Mouse (Mus musculus) monocyte, adult 2 months (primary cell): ENCODE measurements around the gene Rbm39.
A peak's percentile ranks its signal among the peaks of the same experiment; 100 is the strongest.
"Not testable (repeated sequence)": the region's sequence is repeated elsewhere in the genome, so short reads cannot be mapped to it uniquely, and the experiment has no call there.

Experiments
- DNase-seq, 2 experiments: peaks; one replicate each; pipeline ENCODE4 v3.0.0; 2022; ENCODE audit warnings: low spot score in 2 of 2, low read depth in 1 of 2

The Rbm39 gene

DNA sequence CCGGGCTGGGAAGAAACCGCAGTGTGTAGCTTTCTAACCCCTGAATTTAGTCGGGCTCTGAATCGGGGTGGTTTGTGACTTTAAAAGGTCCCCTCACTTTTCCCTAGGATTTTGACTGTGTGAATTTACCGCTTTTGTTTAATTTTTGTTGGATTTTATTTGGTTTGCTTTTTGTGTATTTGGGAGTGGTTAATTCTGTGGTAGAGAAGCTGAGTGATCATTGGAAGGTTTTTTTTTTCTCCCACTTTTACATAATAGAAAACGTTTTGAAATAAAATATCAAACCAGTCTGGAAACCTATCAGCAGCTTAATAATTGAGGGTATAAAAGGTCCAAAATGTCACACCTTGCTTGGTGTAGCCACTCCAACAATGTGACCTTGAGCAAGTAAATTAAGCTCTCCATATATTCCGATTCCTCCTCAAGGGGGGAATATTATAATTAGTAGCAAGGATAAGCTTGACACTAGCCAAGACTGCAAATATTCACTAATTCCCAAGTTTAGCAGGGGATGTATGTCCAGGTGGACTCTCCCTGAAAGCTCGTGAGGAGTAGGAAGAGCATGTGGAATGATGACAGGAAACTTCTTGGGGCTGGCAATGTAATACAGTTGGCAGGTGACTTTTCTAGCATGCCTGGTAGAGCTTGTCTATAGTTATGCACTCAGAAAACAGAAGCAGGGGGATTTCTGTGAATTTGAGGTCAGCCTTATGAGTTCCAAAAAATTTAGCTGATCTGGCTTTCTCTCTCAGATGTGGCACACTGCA lies 969 bp upstream of the Rbm39 start:
- DNase-seq = no peak

DNA sequence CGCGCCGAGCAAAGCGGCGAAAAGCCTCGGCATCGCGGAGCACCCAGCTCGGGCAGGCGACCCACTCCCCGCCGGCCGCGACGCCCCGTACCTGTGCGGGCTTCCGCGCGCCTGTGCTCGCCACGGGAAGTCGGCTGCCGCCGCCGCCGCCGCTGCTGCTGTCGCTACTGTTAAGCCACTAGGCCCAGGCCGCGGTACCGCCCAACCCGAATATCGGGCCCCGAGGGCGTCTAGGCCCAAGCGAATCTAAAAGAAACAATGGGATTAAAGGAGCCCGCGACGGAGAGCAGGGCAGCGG lies 293 bp downstream of the Rbm39 start:
- DNase-seq = no peak

DNA sequence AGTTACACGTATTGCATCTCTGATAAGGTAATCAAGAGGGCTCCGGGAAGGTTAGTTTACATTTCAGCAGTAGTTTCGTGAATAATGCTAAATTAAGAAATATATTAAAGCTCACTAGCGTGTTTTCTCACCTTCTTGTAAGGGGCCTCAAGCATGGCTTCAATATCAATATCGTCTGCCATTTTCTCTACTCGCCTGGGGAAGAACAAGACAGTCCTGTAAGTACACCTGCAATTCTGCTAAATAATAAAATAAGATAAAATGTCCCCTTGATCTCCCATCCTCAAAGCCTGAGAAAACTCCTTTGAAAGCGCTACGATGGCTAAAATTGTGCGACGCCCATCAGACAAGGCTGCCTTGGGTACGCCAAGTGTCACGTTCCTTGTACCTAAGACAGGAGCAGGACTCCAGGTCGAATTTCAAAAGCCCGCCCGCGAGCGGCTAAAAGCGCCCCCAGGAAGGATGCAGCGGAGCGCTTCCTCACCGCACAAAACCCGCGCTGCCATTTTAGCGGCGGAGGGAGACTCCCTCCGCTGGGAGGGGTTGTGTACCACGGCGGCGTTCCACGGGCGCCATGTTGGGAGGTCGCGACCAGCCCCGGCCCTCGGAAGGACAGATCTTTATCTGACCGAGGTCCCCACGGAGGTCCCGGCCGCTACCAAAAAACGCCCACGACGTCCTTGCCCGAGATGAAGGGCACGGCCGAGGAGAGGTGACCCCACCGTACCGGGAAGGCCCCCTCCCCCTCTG lies 817 bp downstream of the Rbm39 start:
- DNase-seq = peak; percentile 55 to 78

DNA sequence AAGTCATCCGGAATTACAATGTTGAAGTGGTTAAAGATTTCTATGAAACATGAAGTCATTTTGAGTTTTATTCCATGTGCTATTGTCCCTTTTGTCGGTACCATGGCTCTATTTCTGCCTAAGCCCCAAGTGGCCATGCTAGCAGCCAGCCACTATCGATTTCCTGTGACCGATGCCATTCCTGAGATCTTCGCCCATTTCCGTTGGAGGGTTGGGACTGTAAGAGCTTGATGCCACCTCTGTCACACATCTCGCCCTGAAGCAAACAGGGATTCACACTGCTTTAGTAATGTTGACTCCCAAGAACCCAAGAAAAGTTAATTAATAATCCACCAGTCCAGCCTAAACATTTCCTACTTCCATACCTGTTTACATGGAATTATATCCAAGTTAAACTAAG lies 2.4 kb downstream of the Rbm39 start:
- no peak for DNase-seq

DNA sequence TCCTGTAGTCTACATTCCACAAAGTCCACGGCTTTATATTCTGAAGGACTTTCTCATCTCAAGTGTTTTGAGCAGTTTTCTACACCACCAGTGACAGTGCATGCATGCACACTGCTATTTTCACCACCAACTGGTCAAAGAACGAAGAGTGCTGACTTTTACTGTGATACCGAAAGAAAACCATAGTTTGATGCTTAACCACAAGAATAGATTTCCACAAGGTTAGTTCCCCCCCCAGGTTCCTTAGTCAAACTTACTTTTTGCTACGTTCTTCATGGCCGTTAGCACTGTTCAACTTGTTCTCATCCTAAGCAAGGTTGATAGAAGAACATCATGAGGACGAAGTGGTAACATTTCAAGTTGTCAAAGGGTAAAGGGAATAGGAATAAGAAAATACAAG lies 3.0 kb downstream of the Rbm39 start:
- DNase-seq = no peak

DNA sequence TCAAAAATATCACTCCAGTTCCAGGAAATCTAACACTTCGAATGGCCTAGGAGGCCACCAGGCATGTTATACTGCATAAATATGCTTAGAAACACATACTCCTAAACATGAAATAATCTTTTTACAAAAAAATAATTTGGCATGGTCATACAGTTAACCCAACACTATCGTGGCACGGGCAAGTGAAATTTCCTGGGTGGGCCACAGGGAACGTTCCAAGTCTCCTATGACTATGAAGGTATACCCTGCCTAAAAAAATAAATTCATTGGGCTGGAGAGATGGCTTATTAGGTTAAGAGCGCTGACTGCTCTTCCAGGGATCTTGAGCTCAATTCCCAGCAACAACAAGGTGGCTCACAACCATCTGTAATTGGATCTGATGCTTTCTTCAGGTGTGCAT lies 13.5 kb downstream of the Rbm39 start:
- no peak for DNase-seq

DNA sequence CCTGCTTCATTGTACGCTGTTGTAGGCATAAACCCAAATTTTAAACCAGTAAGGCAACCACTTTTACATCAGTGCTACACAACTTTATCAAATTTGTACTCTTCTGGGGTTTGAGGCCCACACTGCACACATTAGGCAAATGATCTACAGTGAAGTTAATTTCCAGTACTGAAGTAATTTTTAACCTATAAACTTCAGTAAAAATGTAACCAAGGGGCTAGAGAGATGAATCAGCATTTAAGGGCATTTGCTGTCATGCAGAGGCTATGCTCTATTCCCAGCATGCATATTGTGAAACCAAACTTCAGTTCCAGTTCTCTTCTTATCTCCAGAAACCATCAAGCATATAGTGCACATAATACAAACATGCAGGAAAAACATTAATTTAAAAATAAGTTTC lies 14.6 kb downstream of the Rbm39 start:
- no peak for DNase-seq

DNA sequence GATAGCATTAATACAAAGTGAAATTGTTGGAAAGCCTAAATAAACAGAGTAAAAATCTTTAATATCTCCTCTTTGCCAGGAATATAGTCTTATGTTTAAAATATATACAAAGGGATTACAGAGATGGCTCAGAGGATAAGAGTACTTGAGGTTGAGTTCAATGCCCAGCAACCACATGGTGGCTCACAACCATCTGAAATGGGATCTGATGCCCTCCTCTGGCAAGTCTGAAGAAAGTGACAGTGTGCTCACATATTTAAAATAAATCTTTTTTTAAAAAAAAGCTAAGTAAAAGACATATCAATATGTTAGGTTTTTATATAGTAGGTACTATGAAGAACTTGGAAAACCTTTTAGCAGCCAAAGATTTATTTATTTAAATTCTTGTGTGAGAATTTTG lies 28.5 kb downstream of the Rbm39 start:
- DNase-seq = no peak

DNA sequence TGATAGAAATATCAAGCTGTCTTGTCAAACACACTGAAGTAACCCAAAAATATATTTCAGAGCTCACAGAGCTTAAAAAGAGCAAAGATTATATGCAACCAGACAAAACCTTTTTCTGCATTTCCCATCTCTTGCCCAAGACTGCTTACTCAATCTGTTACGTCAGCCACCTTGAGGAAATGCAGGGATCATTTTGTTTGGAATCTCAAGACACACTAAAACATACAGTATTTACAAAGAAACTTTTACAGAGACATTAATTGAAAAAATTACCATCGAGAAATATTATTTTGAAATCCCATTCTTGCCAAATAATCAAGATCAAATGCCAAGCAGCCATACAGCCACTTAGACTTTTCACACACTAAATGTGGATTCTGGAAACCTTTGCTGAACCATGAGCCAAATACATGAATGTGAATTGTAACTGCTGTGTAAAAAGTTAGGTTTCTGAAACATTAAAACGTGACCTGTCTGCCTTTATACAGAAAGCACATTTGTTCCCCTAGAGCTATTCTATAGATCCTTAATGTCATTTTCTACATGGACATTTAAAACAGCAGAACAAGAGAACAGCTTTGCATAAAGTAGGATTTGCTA lies 32.6 kb downstream of the Rbm39 start:
- DNase-seq = no peak

DNA sequence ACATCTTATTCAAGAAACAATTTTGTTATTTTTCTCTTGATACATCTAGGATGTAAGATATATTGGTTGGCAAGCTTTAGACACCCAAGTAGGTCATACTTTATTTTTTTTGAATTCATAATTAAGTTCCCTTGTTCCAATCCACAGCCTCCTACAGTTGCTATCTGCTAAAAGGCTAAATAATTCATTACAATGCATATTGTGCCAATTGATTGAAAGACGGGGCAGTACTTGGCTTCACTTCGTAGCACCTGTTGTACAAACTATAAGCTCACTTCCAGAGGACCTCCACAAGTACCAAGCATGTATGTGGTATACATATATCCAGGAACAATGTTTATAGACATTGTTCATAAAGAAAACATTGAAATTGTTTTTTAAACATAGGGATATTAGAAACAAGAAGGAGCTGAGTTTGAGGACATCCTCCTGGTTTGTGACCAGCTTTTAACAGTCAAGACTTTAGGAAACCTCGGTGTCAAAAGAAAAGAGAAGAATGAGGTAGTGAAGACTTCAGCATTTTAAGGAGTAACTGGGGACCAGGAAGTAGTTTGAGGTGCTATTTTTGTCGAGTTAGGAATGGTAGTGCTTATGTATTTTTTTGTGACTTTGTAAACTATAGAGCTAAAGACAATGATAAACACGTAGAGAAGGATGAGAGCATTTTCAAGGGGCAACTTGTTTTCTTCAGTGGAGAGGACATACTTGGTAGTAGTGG lies 33.6 kb downstream of the Rbm39 start:
- no peak for DNase-seq

DNA sequence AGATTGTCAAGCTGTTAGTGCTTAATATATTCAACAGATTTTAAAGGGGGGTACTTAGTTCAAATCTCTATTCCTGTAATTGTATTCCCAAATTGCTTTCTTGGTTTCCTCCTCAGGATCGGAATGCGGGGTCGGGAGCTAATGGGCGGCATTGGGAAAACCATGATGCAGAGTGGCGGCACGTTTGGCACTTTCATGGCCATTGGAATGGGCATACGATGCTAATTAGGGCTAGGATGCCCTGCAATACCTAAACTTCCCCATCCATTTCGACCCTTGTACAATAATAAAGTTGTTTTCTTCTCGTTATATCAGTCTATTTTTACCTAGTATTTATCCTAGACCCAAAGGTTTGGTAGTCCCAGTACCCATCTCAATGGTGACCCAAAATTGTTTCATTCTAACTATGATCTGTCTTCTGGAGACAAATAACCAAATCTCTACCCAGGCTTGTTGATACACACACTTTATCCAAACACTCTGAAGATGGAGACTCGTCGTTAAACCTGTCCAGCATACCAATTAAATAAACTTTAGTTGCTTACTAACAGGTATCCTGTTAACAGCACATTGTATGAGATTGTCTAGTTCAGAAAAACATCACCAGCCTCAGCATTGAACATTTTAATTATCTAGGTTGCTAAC lies 34.4 kb downstream of the Rbm39 start:
- DNase-seq = no peak

DNA sequence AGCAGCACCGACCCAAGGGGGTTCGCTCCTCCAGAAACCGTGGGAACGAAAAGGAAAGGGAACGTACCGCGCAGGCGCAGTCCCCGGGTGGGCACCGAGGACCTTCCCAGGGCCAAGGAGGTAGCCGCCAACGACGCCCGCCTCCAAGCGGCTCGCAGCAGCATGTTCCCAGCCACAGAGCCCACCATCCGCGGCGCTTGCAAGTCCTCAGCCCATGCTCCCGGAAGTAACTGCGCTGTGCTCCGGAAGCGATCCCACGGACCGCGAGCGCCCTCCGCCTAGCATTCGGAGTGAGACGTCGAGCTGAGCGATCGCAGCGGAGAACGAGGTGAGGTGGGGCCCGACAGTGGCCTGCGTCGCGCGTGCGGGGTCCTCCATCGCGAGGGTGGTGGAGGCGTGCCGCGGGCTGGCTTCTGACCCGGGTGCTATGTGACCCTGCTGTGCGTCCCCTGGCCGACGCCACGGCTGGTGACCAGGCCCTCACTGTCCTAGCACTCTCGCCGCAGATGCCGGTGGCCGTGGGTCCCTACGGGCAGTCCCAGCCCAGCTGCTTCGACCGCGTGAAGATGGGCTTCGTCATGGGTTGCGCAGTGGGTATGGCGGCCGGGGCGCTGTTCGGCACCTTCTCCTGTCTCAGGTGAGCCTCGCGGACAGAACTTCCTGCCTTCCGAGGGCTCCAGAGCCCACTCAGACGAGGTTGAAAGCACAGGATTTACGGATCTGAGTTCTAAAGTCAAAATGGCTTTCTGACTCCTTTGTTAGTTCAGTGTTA lies 35.9 kb downstream of the Rbm39 start, which contains the start of the genes Romo1 and Nfs1:
TSS of gene Romo1 (plus strand) at position 87 of the 772 bp plus-strand sequence.
TSS of gene Nfs1 (minus strand) at position 234 of the 772 bp plus-strand sequence.
- peak; percentile 59 to 77 for DNase-seq

DNA sequence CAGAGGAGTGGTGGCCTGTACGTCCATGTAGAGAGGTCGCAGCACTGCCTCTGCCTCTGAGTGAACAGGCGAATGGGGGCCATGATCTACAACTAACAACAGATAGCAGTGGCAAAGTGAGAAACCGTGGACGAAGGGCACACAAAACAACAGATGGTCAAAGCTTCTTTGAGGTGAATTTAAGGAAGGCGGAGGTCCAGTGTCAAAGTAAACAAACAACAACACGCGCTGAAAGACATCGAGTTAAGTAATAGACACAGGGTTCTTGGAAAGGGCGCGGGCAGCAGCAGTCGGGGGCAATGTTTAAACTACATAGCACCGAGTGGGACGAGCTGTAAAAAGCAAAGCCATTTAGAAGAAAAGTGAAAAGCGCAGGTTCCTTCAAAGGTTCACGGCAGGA lies 36.7 kb downstream of the Rbm39 start:
- DNase-seq = no peak

DNA sequence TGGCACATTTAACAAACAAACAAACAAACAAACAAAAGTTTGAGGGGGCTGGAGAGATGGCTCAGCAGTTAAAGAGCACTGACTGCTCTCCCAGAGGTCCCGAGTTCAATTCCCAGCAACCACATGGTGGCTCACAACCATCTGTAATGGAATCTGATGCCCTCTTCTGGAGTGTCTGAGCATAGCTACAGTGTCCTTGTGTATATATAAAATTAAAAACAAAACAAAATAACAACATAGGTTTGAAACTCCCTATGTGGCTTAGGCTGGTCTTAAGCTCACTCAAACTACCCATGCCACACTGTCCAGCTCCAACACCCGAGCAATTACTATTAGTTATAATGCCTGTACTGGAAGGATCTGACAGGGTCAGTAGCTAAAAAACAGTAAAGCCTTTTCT lies 37.2 kb downstream of the Rbm39 start:
- no peak for DNase-seq

DNA sequence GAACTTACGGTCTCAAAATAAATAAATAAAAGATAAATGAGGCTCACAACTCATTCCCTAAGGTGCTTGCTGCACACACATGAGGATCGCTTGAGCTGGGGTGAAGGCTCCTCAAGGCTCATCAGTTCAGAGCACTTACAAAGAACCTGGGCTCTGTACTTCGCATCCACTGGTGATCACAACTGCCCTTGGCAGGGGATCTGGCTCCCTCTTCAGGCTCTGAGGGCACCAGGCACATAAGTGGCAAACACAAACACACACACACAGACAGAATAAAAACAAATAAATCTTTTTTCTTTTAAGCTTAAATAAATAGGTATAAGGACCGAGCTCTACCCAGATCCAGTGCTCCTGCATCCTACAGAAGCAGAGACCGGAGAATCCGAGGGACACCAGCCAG lies 44.3 kb downstream of the Rbm39 start:
- DNase-seq = no peak

DNA sequence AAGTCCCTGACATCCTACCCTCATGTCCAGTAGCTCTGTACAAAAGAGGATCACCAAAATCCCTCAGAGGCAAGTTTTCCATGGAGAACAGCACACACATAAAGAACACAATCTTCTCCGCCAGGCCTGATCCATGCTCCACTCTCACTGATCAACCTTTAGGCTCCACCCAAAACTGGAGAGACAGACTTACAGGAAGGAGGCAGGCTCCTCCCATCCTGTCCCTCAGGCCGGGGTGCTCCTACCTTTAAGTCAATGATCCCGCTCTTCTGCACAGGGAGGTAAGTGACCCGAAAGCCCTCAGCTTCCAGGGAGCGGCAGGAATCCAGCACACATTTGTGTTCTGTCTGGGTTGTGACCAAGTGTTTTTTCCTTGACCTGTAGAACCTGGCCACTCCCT lies 45.9 kb downstream of the Rbm39 start:
- no peak for DNase-seq

DNA sequence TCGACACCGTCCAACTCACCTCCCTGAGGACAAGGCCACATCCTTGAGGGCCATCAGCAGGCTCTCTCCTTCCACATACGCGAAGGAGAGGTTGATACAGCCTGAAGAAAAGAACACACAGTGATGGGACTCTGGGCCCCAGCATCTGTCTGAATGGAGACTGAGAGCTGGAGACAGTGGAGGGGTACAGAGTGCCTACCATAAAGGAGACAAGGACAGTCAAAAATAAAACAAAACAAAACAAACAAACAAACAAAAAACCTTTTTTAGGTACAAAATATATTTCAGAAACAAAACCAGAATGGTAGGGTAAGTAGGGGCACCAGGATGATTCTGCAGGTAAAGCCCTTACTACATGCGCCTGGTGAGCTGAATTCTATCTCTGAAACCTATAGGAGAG lies 53.0 kb downstream of the Rbm39 start, which contains the start of gene Gm28036:
TSS of gene Gm28036 (minus strand) at position 101 of the 400 bp plus-strand sequence.
- DNase-seq = no peak

DNA sequence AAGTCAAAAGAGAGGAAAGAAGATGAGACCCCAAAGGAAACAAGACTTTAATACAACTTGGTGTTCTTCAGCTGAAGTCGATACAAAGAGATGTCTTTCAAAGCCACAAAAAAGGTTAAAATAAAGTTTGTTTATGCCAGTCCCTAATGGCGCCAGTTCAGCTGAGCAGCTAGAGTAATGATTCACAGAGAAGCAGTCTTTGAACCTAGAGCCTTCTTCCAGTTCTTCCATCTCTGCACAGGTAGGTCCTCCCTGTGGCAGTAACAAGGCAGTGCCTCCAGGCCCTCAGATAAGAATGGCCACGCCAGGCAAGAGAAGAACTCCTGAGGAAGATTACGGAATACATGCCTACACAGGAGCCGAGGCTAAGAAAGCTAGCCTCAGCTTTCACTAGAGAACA lies 56.3 kb downstream of the Rbm39 start:
- no peak for DNase-seq

DNA sequence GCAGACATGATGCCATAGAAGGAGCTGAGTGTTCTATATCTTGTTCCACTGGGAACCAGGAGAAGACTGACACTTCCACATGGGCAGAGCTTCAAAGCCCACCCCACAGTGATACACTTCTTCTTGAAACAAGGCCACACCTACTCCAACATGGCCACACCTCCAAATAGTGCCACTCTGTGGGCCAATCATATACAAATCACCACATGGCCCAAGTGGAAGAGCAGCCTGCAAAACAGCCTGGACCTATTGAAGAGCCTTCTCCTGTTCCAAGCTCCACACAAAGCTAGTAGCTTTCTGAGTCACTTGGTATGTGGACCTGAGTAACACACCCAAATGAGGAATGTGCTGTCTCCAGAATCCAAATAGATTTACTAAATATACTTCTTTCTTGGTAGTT lies 60.5 kb downstream of the Rbm39 start:
- no peak for DNase-seq

DNA sequence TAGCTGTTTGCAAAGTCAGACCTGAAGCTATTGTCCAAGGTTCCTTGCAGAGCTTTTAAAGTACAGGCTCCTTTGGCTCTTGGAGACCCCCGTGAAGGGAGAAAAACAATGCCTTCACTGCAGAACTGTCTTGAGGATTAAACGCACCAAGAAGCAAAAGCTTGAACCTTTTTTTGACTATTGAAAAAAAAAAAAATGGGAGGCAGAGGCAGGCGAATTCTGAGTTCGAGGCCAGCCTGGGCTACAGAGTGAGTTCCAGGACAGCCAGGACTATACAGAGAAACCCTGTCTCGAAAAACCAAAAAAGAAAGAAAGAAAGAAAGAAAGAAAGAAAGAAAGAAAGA lies 68.0 kb downstream of the Rbm39 start:
- not testable (repeated sequence) for DNase-seq
